Mouse (Mus musculus): Measurements from ENCODE around the gene Abcg4. TPM values are rescaled to one million over a fixed set of nuclear protein-coding genes. Genes with fewer than 3 reads are reported as not detected.
A peak's percentile ranks its signal among the peaks of the same experiment; 100 is the strongest.

Gene Abcg4
- total and polyA plus RNA-seq, 3 experiments: 0.23 to 1.1 (median 0.72) TPM

- TF ChIP-seq KAT2A (IDR thresholded peaks at IDR 0.05; ENCODE audit: insufficient replicate concordance, low read length) (0 out of 2 replicates have a peak, but pooled peaks have one; percentile 59), GABPA (IDR thresholded peaks at IDR 0.05; ENCODE audit: insufficient replicate concordance, low read depth, low read length) (no peak), RAD21 (IDR thresholded peaks at IDR 0.05; ENCODE audit: low read depth, low read length) (no peak), POLR2AphosphoS2 (IDR thresholded peaks at IDR 0.05; ENCODE audit: low read depth, low read length) (peak; percentile 99), E2F4 (IDR thresholded peaks at IDR 0.05; ENCODE audit: insufficient replicate concordance, low read depth, low read length) (peak; percentile 100), MAZ (IDR thresholded peaks at IDR 0.05; ENCODE audit: low read depth, low read length) (peak; percentile 85), PAX5 (IDR thresholded peaks at IDR 0.05; ENCODE audit: low read length) (no peak), ZKSCAN1 (IDR thresholded peaks at IDR 0.05; ENCODE audit: borderline replicate concordance, low read depth, low read length) (no peak), ELF1 (IDR thresholded peaks at IDR 0.05; ENCODE audit: low read depth, low read length) (peak; percentile 58; the same call in 1 of the 2 replicates)
These were observed 46.2 kb upstream of the Abcg4 start, which contains the start of gene H2afx (continued) for GRCm38 (mm10) chr9:44334396-44335330.

- in situ Hi-C loops (cut with MboI; ENCODE audit: low pct_ligation_motif_present, low pct_unique_long_range_greater_than_20kb, low sequenced_read_pairs): no loop called here
- no peaks in the 10 kb centered on the region for H3K27me3 ChIP-seq (replicated peaks)
- H3K4me2 ChIP-seq (ENCODE audit: insufficient read depth, low read depth, poor library complexity, severe bottlenecking): no peak overlapping the region
- peaks cover 10 to 47% of the 10 kb centered on the region in 2 experiments; a peak in 2 of 4 replicates for H3K4me1 ChIP-seq (ENCODE audit: control insufficient read depth in 1 of 2, insufficient read depth in 2 of 2)
- no peak overlapping the region for H3K27ac ChIP-seq (ENCODE audit: insufficient read depth, low read depth)
- peaks cover 48 to 68% of the 10 kb centered on the region in 2 experiments for H3K36me3 ChIP-seq (replicated peaks in 1 of 2; ENCODE audit: control insufficient read depth in 1 of 2, insufficient read depth in 1 of 2, low read length in 1 of 2)
- TF ChIP-seq MXI1 (IDR thresholded peaks at IDR 0.05; ENCODE audit: low read depth, low read length): no peak
- no peak for TF ChIP-seq BHLHE40 (IDR thresholded peaks at IDR 0.05; ENCODE audit: low read depth, low read length)
- no peak for TF ChIP-seq ZKSCAN1 (IDR thresholded peaks at IDR 0.05; ENCODE audit: borderline replicate concordance, low read depth, low read length)
- TF ChIP-seq E2F4 (IDR thresholded peaks at IDR 0.05; ENCODE audit: insufficient replicate concordance, low read depth, low read length): no peak
- no peak for TF ChIP-seq IRF4 (IDR thresholded peaks at IDR 0.05; ENCODE audit: low read depth, low read length)
- no peak for TF ChIP-seq TBP (conservative IDR thresholded peaks at IDR 0.05; ENCODE audit: low read depth, low read length)
- no peak for TF ChIP-seq GABPA (IDR thresholded peaks at IDR 0.05; ENCODE audit: insufficient replicate concordance, low read depth, low read length)
- TF ChIP-seq MAX (IDR thresholded peaks at IDR 0.05; ENCODE audit: low read length): peak; percentile 73; the same call in 1 of the 2 replicates
- peak; percentile 84 for TF ChIP-seq MYC (IDR thresholded peaks at IDR 0.05; ENCODE audit: low read depth, low read length)
- no peak for TF ChIP-seq ZMIZ1 (IDR thresholded peaks at IDR 0.05; ENCODE audit: low read depth, low read length)
- TF ChIP-seq CTCF (conservative IDR thresholded peaks at IDR 0.05 in 1 of 2, IDR thresholded peaks at IDR 0.05 in 1 of 2; ENCODE audit: low read depth in 2 of 2, low read length in 2 of 2): no peak
- 0 out of 2 replicates have a peak, but pooled peaks have one; percentile 28 for TF ChIP-seq TCF12 (IDR thresholded peaks at IDR 0.05; ENCODE audit: low read depth, low read length)
- DNase-seq (ENCODE audit: extremely low read depth): peak; percentile 63
- no peaks in the 10 kb centered on the region for H3K9me3 ChIP-seq (replicated peaks; ENCODE audit: low read length)
- dilution Hi-C loops (cut with MboI; ENCODE audit: extremely low pct_ligation_motif_present, extremely low pct_unique_long_range_greater_than_20kb, low sequenced_read_pairs): no loop called here
- H3K4me3 ChIP-seq (replicated peaks in 1 of 3; ENCODE audit: low read depth in 2 of 3, low read length in 2 of 3, poor library complexity in 1 of 3): peak overlapping the region in 1 of 3 experiments; percentile 87
- peaks cover 33% of the 10 kb centered on the region for H3K79me2 ChIP-seq (replicated peaks; ENCODE audit: control insufficient read depth, extremely low read depth, insufficient read depth, poor library complexity, severe bottlenecking)
- no peak overlapping the region for H3K9ac ChIP-seq (ENCODE audit: insufficient read depth, low read depth)
These were observed 44.7 kb upstream of the Abcg4 start for GRCm38 (mm10) chr9:44332918-44333638.

Measured in CH12.LX (cell line).